Mouse (Mus musculus) limb, embryonic 14.5 days (tissue): Measurements from ENCODE around the gene Lce3a. TPM values are rescaled to one million over a fixed set of nuclear protein-coding genes. Genes with fewer than 3 reads are reported as not detected.

ENCODE experiments used
- ATAC-seq: fragments of 200-750 bp; cut with Nextera tagmentation; 2 replicates; pipeline ENCODE4 v1.8.0; 2017; ENCODE audit warnings: low read depth, moderate number of reproducible peaks, moderate TSS enrichment; ENCODE audit not compliant: low FRiP score
- DNase-seq: peaks from one replicate; pipeline ENCODE4 v3.0.0-alpha.2; 2015; ENCODE audit warnings: low spot score
- H3K27ac ChIP-seq: fragments of 300-500 bp; sonication (generic); replicated peaks from 2 replicates; pipeline ENCODE4 v1.5.1; 2014; ENCODE audit warnings: low read depth, mild to moderate bottlenecking, low read length, moderate library complexity, mixed read lengths
- H3K27me3 ChIP-seq: fragments of 300-500 bp; sonication (generic); 2 replicates; pipeline ENCODE4 v1.6.1; 2014; ENCODE audit warnings: low read length, mixed read lengths; ENCODE audit not compliant: control insufficient read depth, insufficient read depth
- H3K36me3 ChIP-seq: fragments of 300-500 bp; sonication (generic); 2 replicates; pipeline ENCODE4 v1.6.1; 2014; ENCODE audit warnings: mild to moderate bottlenecking, low read length, moderate library complexity, mixed read lengths; ENCODE audit not compliant: control insufficient read depth, insufficient read depth
- H3K4me1 ChIP-seq: fragments of 300-500 bp; sonication (generic); 2 replicates; pipeline ENCODE4 v1.6.1; 2014; ENCODE audit warnings: antibody characterized with exemption, low read length, mixed read lengths; ENCODE audit not compliant: control insufficient read depth, insufficient read depth
- H3K4me2 ChIP-seq: fragments of 300-500 bp; sonication (generic); replicated peaks from 2 replicates; pipeline ENCODE4 v1.6.1; 2014; ENCODE audit warnings: low read depth, mild to moderate bottlenecking, low read length, moderate library complexity; ENCODE audit not compliant: severe bottlenecking
- H3K4me3 ChIP-seq: fragments of 300-500 bp; sonication (generic); replicated peaks from 2 replicates; pipeline ENCODE4 v1.5.1; 2014; ENCODE audit warnings: low read length
- H3K9ac ChIP-seq: fragments of 300-500 bp; sonication (generic); 2 replicates; pipeline ENCODE4 v1.6.1; 2014; ENCODE audit warnings: mild to moderate bottlenecking, low read depth, low read length, moderate library complexity; ENCODE audit not compliant: severe bottlenecking
- H3K9me3 ChIP-seq: fragments of 300-500 bp; sonication (generic); 2 replicates; pipeline ENCODE4 v1.6.1; 2016; ENCODE audit warnings: low read length; ENCODE audit not compliant: control insufficient read depth
- POLR2A ChIP-seq: fragments of 200-500 bp; IDR thresholded peaks from 2 replicates; pipeline ENCODE4 v1.8.0; 2012; ENCODE audit warnings: inconsistent platforms, mild to moderate bottlenecking, moderate library complexity, borderline replicate concordance; ENCODE audit not compliant: insufficient read depth, insufficient read length; ENCODE audit errors: extremely low read depth
- WGBS: fragments of 180-500 bp; shearing (Covaris S2); extraction: QIAGEN DNeasy Blood & Tissue Kit; methylation state at CpG from one replicate; pipeline ENCODE4 v1.1.7; 2014; 5-methylcytosine and 5-hydroxymethylcytosine counted together
- polyA plus RNA-seq, 2 experiments: library from polyadenylated mRNA; depleted of rRNA in 1 of 2; stranded (reverse) in 1 of 2; unstranded in 1 of 2; fragments of >200 nt; fragmentation: Nextera tagmentation in 1 of 2; extraction: Ambion mirVana in 1 of 2; gene quantifications; 2 replicates each; pipeline versions ENCODE4 v1.2.1 to v1.2.3; 2012 to 2014

The Lce3a gene
- not detected in 2 replicates for polyA plus RNA-seq (2012; rRNA removed)
- polyA plus RNA-seq (2014; fragmentation: Nextera tagmentation; extraction: Ambion mirVana): not detected in 2 replicates

DNA sequence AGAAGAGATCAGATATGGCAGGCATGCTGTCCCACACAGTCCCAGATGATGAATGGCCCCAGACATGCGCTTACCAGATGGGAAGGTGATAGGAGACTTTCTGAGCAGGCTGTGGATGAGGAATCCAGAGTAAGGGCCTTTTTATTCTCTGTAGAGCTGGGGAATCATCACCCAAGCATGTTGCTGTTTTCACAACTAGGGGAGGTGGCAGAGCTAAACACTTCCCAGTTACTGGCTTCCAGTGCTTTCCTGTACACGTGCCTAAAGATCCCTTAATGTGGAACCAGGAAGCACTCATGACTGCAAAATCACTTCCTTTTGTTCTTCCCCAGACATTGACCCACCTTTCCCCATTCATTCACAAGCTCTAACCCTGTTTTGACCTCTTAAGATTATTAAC, at the start of gene Lce3a:
TSS of gene Lce3a (minus strand) at position 101 of the 400 bp plus-strand sequence.
- Histone ChIP-seq H3K4me2 (no peak within 1 kb of the TSS), H3K4me1 (no peaks in the 10 kb centered on the region), H3K4me3 (no peak within 1 kb of the TSS), H3K27me3 (no peaks in the 10 kb centered on the region), H3K27ac (no peak within 1 kb of the TSS), H3K36me3 (no peaks in the 10 kb centered on the region), H3K9ac (no peak within 1 kb of the TSS), H3K9me3 (no peaks in the 10 kb centered on the region)
- WGBS: 68% methylated on average over 2 of the region's 2 CpGs
- ATAC-seq (no peak), DNase-seq (no peak)
- TF ChIP-seq POLR2A: no peak

DNA sequence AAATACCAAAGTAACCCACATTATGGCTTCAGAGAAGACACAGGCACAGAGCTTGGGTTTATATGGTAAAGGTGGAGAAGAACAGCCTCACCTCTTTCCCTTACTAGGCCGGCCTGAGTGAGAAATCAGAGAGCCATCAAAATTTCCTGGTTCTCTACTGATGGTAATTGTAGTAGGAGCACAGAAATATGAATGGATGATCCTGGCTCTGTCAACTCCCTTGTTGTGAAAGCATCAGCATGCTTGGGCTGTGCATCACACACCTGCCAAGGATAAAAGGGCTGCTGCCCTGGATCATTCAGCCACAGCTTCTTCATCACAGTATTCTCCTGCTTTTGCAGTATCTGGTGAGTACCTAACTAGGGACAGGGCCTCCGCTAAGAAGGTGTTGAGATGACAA, 40.7 kb upstream of the Lce3a start, which contains the start of gene Lce3e:
TSS of gene Lce3e (plus strand) at position 301 of the 400 bp plus-strand sequence.
- H3K9ac ChIP-seq: no peak within 1 kb of the TSS
- H3K4me3 ChIP-seq: no peak within 1 kb of the TSS
- no peaks in the 10 kb centered on the region for H3K27me3 ChIP-seq
- ATAC-seq (no peak), DNase-seq (no peak)
- H3K9me3 ChIP-seq: no peaks in the 10 kb centered on the region
- 92% methylated on average over 2 of the region's 2 CpGs for WGBS
- no peak for TF ChIP-seq POLR2A
- no peak within 1 kb of the TSS for H3K4me2 ChIP-seq
- H3K27ac ChIP-seq: no peak within 1 kb of the TSS
- H3K4me1 ChIP-seq: no peaks in the 10 kb centered on the region
- H3K36me3 ChIP-seq: no peaks in the 10 kb centered on the region

DNA sequence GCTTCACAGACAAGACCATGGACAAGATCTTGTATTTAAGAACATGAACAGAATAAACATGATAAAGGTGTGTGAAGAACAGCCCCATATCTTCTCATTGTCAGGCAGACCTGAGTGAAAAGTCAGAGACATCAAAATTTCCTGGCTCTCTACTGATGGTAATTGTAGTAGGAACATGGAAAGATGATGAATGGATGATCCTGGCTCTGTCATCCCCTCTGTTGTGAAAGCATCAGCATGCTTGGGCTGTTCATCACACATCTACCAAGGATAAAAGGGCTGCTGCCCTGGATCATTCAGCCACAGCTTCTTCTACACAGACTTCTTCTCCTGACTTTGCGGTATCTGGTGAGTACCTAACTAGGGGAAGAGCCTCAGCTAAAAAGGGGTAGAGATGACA, 31.1 kb upstream of the Lce3a start, which contains the start of gene Lce3d:
TSS of gene Lce3d (plus strand) at position 301 of the 400 bp plus-strand sequence.
- H3K9me3 ChIP-seq: no peaks in the 10 kb centered on the region
- ATAC-seq (no peak), DNase-seq (no peak)
- 94% methylated on average over 1 of the region's 1 CpGs for WGBS
- no peak for TF ChIP-seq POLR2A
- no peak within 1 kb of the TSS for H3K4me3 ChIP-seq
- H3K27me3 ChIP-seq: no peaks in the 10 kb centered on the region
- no peaks in the 10 kb centered on the region for H3K4me1 ChIP-seq
- no peak within 1 kb of the TSS for H3K27ac ChIP-seq
- H3K4me2 ChIP-seq: no peak within 1 kb of the TSS
- no peaks in the 10 kb centered on the region for H3K36me3 ChIP-seq
- H3K9ac ChIP-seq: no peak within 1 kb of the TSS

DNA sequence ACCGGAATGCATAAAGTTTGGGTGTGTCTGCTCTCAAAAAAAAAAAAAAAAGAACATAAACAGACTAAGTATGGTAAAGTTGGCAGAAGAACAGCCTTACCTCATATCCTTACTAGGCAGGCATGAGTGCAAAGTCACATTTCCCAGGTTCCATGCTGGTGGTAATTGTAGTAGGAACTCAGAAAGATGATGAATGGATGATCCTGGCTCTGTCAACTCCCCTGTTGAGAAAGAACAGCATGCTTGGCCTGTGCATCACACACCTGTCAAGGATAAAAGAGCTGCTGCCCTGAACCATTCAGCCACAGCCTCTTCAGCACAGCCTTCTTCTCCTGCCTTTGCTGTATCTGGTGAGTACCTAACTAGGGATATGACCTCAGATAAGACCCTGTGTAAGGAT, 18.2 kb upstream of the Lce3a start, which contains the start of gene Lce3c:
TSS of gene Lce3c (plus strand) at position 301 of the 400 bp plus-strand sequence.
- Histone ChIP-seq H3K4me3 (no peak within 1 kb of the TSS), H3K4me2 (no peak within 1 kb of the TSS), H3K27me3 (no peaks in the 10 kb centered on the region), H3K9ac (no peak within 1 kb of the TSS), H3K36me3 (no peaks in the 10 kb centered on the region), H3K27ac (no peak within 1 kb of the TSS), H3K9me3 (no peaks in the 10 kb centered on the region), H3K4me1 (no peaks in the 10 kb centered on the region)
- WGBS: 63% methylated on average over 1 of the region's 1 CpGs
- DNase-seq (no peak), ATAC-seq (no peak)
- TF ChIP-seq POLR2A: no peak

DNA sequence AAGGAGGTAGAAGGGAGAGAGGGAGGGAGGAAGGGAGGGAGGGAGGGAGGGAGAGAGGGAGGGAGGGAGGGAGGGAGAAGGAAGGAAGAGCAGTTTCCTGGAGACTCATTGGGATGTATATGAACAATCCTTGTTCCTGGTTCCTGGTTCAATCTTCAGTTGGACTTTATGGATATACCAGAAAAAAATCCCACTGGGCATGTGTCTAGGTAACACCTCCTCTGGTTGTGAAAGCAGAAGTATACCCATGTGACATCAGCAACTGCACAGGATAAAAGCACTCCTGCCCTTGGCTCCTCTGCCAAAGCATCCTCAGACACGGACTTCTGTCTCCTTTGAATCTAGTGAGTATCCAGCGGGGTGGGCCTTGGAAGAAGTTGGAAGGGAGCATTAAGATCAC, 6.6 kb upstream of the Lce3a start, which contains the start of gene Lce3b:
TSS of gene Lce3b (plus strand) at position 301 of the 400 bp plus-strand sequence.
- 52% methylated on average over 2 of the region's 2 CpGs for WGBS
- Histone ChIP-seq H3K4me1 (no peaks in the 10 kb centered on the region), H3K36me3 (no peaks in the 10 kb centered on the region), H3K27me3 (no peaks in the 10 kb centered on the region), H3K4me3 (no peak within 1 kb of the TSS), H3K27ac (no peak within 1 kb of the TSS), H3K4me2 (no peak within 1 kb of the TSS), H3K9me3 (no peaks in the 10 kb centered on the region), H3K9ac (no peak within 1 kb of the TSS)
- DNase-seq (no peak), ATAC-seq (no peak)
- TF ChIP-seq POLR2A: no peak

DNA sequence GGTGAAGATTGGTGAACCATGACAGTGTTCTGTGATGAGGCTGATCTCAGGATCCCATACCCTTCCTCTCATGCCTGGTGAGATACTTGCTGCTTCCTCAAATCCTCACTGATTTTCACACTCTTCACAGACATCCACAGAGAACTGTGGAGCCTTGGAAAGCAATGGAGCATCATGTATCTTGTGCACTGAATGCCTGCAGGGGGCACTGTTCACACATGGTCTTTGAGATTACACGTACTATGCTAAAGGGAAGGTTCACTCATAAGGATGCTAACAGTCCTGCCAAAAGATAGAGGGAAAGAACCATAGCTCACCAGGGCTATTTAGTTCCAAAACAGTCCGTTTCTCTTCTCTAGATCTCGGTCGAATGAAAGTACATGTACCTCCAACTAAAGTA, 5.7 kb downstream of the Lce3a start:
- DNase-seq: peak; percentile 57
- Histone ChIP-seq H3K27ac (no peak overlapping the region), H3K4me3 (no peak overlapping the region), H3K9me3 (no peaks in the 10 kb centered on the region), H3K36me3 (no peaks in the 10 kb centered on the region), H3K4me2 (no peak overlapping the region), H3K27me3 (no peaks in the 10 kb centered on the region), H3K9ac (no peak overlapping the region), H3K4me1 (no peaks in the 10 kb centered on the region)
- no peak for ATAC-seq
- 63% methylated on average over 4 of the region's 4 CpGs for WGBS
- TF ChIP-seq POLR2A: no peak
